Mouse (Mus musculus) intestine, embryonic 16.5 days (tissue): ENCODE measurements around the gene Lama1. TPM values are rescaled to one million over a fixed set of nuclear protein-coding genes. Genes with fewer than 3 reads are reported as not detected.
A peak's percentile ranks its signal among the peaks of the same experiment; 100 is the strongest.

Experiments used
- ATAC-seq: fragments of 200-750 bp; cut with Nextera tagmentation; 2 replicates; pipeline ENCODE4 v1.8.0; 2017; ENCODE audit warnings: moderate TSS enrichment, moderate library complexity
- H3K27ac ChIP-seq: fragments of 300-500 bp; sonication (generic); 2 replicates; pipeline ENCODE4 v1.5.1; 2014; ENCODE audit warnings: mild to moderate bottlenecking, low read length
- H3K27me3 ChIP-seq: fragments of 300-500 bp; sonication (generic); replicated peaks from 2 replicates; pipeline ENCODE4 v1.6.1; 2014; ENCODE audit warnings: low read length, control low read depth, mixed read lengths; ENCODE audit not compliant: control insufficient read depth, insufficient read depth
- H3K36me3 ChIP-seq: fragments of 300-500 bp; sonication (generic); 2 replicates; pipeline ENCODE4 v1.6.1; 2014; ENCODE audit warnings: low read length, control low read depth; ENCODE audit not compliant: control insufficient read depth, insufficient read depth
- H3K4me1 ChIP-seq: fragments of 300-500 bp; sonication (generic); 2 replicates; pipeline ENCODE4 v1.6.1; 2014; ENCODE audit warnings: low read length, control low read depth, mixed read lengths; ENCODE audit not compliant: control insufficient read depth, insufficient read depth
- H3K4me2 ChIP-seq: fragments of 300-500 bp; sonication (generic); 2 replicates; pipeline ENCODE4 v1.6.1; 2014; ENCODE audit warnings: low read depth, low read length, control low read depth
- H3K4me3 ChIP-seq: fragments of 300-500 bp; sonication (generic); 2 replicates; pipeline ENCODE4 v1.5.1; 2014; ENCODE audit warnings: mild to moderate bottlenecking, low read length
- H3K9ac ChIP-seq: fragments of 300-500 bp; sonication (generic); 2 replicates; pipeline ENCODE4 v1.6.1; 2014; ENCODE audit warnings: low read depth, low read length
- H3K9me3 ChIP-seq: fragments of 300-500 bp; sonication (generic); 2 replicates; pipeline ENCODE4 v1.6.1; 2016; ENCODE audit warnings: low read length, control low read depth; ENCODE audit not compliant: control insufficient read depth
- WGBS: fragments of 180-500 bp; shearing (Covaris S2); extraction: QIAGEN DNeasy Blood & Tissue Kit; methylation state at CpG from one replicate; pipeline ENCODE4 v1.1.7; 2014; 5-methylcytosine and 5-hydroxymethylcytosine counted together
- polyA plus RNA-seq: library from polyadenylated mRNA; unstranded; fragments of >200 nt; fragmentation: Nextera tagmentation; extraction: Ambion mirVana; gene quantifications from 2 replicates; pipeline ENCODE4 v1.2.1, GENCODE M21; 2015

Lama1 gene
- polyA plus RNA-seq, result 1.6 TPM in 2 replicates

DNA sequence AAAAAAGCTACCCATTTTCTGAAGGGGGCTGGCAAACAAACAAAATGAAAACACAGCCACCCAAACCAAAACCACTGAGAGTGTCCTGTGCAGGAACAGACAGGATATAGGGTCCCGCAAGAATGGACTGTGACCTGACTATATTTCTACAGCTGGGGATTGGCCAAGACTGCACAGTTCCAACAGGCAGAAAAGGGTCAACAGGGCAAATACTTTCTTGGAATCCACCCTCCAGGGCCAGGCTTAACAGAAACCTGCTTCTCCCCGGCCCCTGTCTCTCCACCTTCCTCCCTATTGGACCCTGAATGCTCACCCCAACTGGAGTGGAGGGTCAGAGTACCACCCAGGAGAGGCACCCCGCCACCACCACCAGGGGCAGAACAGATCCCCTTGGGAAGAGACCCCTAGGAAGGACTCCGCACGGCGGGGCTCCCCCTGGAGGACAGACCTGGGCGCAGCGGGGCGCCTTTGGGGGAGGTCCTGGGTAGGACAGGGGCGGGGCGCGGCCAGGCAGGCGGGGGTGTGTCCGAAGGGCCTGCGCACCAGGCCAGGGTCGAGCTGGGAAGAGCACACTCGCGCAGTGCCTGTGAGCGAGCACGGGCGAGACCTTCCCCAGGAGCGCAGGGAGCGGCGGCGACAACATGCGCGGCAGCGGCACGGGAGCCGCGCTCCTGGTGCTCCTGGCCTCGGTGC lies at the start of gene Lama1:
Gene Lama1 (plus strand): TSS at position 566 of the 693 bp plus-strand sequence.
- H3K27me3 ChIP-seq, result no peaks in the 10 kb centered on the region
- peak within 1 kb of the TSS; percentile 74 for H3K9ac ChIP-seq
- H3K4me2 ChIP-seq, result peak within 1 kb of the TSS; percentile 97
- H3K4me1 ChIP-seq, result peaks cover 25% of the 10 kb centered on the region
- 2% methylated on average over 31 of the region's 32 CpGs for WGBS
- peak within 1 kb of the TSS; percentile 79 for H3K4me3 ChIP-seq
- H3K9me3 ChIP-seq, result no peaks in the 10 kb centered on the region
- peak; percentile 98 for ATAC-seq
- H3K36me3 ChIP-seq, result no peaks in the 10 kb centered on the region
- H3K27ac ChIP-seq, result no peak within 1 kb of the TSS

GRCm38 (mm10) chr17:67651506-67651905 lies 45.6 kb upstream of the Lama1 start:
- no peak overlapping the region for H3K4me2 ChIP-seq
- no peaks in the 10 kb centered on the region for H3K9me3 ChIP-seq
- no peak overlapping the region for H3K9ac ChIP-seq
- 15% methylated on average over 4 of the region's 4 CpGs for WGBS
- H3K4me3 ChIP-seq, result no peak overlapping the region
- no peaks in the 10 kb centered on the region for H3K36me3 ChIP-seq
- no peaks in the 10 kb centered on the region for H3K4me1 ChIP-seq
- H3K27ac ChIP-seq, result no peak overlapping the region
- H3K27me3 ChIP-seq, result no peaks in the 10 kb centered on the region
- no peak for ATAC-seq

GRCm38 (mm10) chr17:67664299-67664698 lies 32.8 kb upstream of the Lama1 start:
- no peak for ATAC-seq
- WGBS, result 68% methylated on average over 3 of the region's 3 CpGs
- no peaks in the 10 kb centered on the region for H3K4me1 ChIP-seq

DNA sequence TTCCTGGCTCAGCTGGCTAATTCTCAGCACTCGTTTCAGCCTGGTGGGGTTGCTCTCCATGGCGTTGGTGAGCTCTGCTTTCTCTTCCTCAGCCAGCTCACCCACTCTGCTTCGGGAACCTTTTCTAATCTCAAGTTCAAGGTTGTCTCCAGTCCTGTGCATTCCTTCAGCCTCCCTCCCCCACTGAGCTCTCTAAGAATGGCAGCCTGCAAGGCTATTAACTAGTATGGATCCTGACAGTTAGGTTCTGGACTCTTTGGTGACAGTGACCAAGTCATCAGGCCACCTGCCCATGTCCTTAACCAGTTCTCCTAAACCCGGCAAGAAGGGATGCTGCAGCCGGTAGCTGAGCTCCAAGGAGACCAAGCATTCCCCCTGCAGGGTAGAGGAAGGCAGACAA lies 30.1 kb upstream of the Lama1 start:
- no peaks in the 10 kb centered on the region for H3K4me1 ChIP-seq
- no peak overlapping the region for H3K9ac ChIP-seq
- H3K4me2 ChIP-seq, result no peak overlapping the region
- no peak overlapping the region for H3K4me3 ChIP-seq
- no peak for ATAC-seq
- no peaks in the 10 kb centered on the region for H3K36me3 ChIP-seq
- H3K9me3 ChIP-seq, result no peaks in the 10 kb centered on the region
- H3K27me3 ChIP-seq, result no peaks in the 10 kb centered on the region
- WGBS, result 67% methylated on average over 5 of the region's 5 CpGs
- H3K27ac ChIP-seq, result no peak overlapping the region

More at GRCm38 (mm10) chr17:67664299-67664698, 32.8 kb upstream of the Lama1 start:
- Histone ChIP-seq H3K9ac (no peak overlapping the region), H3K27me3 (no peaks in the 10 kb centered on the region), H3K36me3 (no peaks in the 10 kb centered on the region), H3K4me2 (no peak overlapping the region), H3K4me3 (no peak overlapping the region), H3K9me3 (no peaks in the 10 kb centered on the region), H3K27ac (no peak overlapping the region)

DNA sequence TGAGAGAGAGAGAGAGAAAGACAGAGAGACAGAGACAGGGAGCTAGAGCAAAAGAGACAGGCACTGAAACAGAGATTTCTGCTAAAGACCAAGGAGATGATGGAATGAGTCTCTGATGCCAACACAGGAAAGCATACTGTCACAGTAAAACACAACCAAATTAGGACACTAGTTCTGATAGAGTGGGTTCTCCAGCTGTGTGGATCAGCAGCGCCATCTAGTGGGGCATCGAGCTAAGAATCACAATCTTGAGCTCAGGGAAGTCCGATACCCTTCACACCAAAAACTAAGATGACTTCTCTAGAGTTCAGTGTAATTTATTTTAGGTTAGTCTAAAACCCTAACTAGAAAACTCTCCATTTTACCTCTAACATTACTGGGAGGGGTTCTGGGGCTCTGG lies 29.1 kb upstream of the Lama1 start:
- ATAC-seq, result peak; percentile 52; the same call in 1 of the 2 replicates
- no peak overlapping the region for H3K4me2 ChIP-seq
- H3K9me3 ChIP-seq, result no peaks in the 10 kb centered on the region
- H3K4me3 ChIP-seq, result no peak overlapping the region
- H3K36me3 ChIP-seq, result no peaks in the 10 kb centered on the region
- no peak overlapping the region for H3K9ac ChIP-seq
- H3K27ac ChIP-seq, result no peak overlapping the region
- WGBS, result 17% methylated on average over 3 of the region's 3 CpGs
- H3K4me1 ChIP-seq, result no peaks in the 10 kb centered on the region
- H3K27me3 ChIP-seq, result no peaks in the 10 kb centered on the region

DNA sequence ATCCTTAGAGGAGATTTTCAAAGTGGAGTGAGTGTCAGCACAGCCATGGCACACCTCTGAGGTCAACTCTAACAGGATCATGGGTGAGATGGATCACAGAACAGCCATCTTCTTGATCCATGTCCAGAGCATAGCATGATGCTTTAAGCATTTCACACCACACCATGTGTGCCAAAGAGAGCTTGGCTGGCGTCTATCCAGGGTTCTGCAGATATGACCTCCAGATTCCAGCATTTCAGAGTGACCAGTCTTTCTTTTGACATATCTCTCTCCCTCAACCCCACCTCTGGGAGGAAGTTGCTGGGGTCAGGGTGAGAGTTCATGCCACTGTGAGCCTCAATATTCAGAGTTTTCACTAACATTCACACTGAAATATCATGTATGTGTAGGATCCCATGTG lies 18.5 kb upstream of the Lama1 start:
- no peak overlapping the region for H3K4me3 ChIP-seq
- no peak for ATAC-seq
- WGBS, result 82% methylated on average over 1 of the region's 1 CpGs

DNA sequence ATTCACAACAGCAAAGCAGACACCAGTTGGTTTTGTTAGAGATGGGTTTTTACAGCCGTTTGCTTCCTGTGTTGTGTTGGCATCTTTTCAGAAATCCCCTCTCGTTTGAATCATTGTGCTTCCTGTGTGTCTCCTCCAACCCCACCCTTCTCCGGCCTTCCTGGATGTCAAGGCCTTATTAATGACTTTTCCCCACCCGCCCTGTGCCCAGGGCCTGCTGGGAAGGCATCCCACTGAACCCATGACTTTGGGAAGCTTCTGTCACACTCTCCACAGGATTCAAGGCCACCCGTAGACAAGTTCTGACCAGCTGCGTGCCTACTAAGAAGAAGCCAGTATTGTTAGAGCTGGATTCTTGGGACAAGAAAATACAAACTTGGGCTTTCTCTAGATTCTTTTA lies 16.0 kb upstream of the Lama1 start:
- 64% methylated on average over 6 of the region's 6 CpGs for WGBS
- H3K4me3 ChIP-seq, result no peak overlapping the region
- ATAC-seq, result no peak

More for the DNA sequence above, 18.5 kb upstream of the Lama1 start:
- H3K27ac ChIP-seq, result no peak overlapping the region
- no peak overlapping the region for H3K4me2 ChIP-seq
- no peaks in the 10 kb centered on the region for H3K9me3 ChIP-seq
- no peaks in the 10 kb centered on the region for H3K27me3 ChIP-seq
- H3K36me3 ChIP-seq, result no peaks in the 10 kb centered on the region
- H3K4me1 ChIP-seq, result no peaks in the 10 kb centered on the region
- H3K9ac ChIP-seq, result no peak overlapping the region

DNA sequence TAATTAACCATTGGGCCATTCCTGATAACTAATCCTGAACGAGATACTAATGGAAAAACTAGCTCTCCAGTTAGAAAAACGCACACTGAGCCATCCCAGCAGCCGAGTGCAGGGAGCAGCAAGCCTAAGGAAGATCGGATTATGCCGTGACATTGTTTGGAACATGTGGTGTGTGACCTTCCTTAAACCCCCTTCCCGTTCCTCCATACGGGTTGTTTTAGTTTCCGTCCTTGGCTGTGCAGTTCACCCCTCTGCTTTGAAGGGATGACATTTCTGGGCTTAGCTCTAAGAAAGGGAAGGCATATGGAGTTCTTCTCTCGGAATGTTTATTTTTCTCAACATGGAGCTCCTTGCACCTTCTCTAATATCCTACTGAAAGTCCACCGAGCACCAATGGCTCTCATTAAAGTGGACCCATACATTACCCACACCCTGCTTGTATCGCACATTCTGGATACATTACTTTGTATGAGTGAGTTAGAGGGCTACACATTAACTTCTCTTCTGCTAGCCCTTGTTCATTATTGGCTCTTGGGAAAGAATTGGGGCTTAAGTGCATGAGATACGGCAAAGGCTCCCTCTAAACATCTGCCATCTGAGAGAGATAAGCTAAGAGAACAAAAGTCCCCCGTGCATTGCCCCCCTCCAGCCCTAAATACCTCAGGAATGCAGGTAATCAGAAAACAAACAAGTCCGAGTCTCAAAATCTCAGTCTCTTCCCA lies 11.9 kb upstream of the Lama1 start:
- no peak overlapping the region for H3K4me3 ChIP-seq
- H3K4me1 ChIP-seq, result peaks cover 10% of the 10 kb centered on the region; the same call in 1 of the 2 replicates
- H3K4me2 ChIP-seq, result peak overlapping the region; percentile 21
- ATAC-seq, result peak; percentile 72
- H3K36me3 ChIP-seq, result no peaks in the 10 kb centered on the region
- 28% methylated on average over 14 of the region's 14 CpGs for WGBS
- peak overlapping the region; percentile 4; the same call in 1 of the 2 replicates for H3K27ac ChIP-seq
- no peaks in the 10 kb centered on the region for H3K9me3 ChIP-seq
- no peaks in the 10 kb centered on the region for H3K27me3 ChIP-seq
- no peak overlapping the region for H3K9ac ChIP-seq

More for the DNA sequence above, 16.0 kb upstream of the Lama1 start:
- Histone ChIP-seq H3K9ac (no peak overlapping the region), H3K36me3 (no peaks in the 10 kb centered on the region), H3K4me2 (no peak overlapping the region), H3K4me1 (peaks cover 10% of the 10 kb centered on the region; the same call in 1 of the 2 replicates), H3K27me3 (no peaks in the 10 kb centered on the region), H3K9me3 (no peaks in the 10 kb centered on the region), H3K27ac (no peak overlapping the region)

DNA sequence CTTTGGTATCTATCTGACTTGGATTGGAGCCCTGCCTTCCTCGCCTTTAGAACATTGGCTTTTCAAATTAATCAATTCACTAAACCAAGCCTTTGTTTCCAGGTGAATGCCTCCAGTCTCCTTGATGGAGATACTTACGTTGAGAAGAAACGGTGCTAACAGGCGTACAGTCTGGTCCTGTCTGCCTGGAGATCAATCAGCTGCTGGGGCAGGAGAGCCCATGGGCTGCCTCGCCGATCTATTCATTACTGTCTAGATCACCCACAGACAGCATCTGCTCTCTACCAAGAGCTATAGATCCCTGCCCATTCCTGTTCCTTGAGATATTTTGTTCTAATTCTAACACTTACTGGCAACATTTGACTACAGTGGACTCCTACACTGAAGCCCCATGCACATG lies 9.6 kb upstream of the Lama1 start:
- no peak overlapping the region for H3K4me2 ChIP-seq
- H3K27ac ChIP-seq, result no peak overlapping the region
- no peak for ATAC-seq
- WGBS, result 76% methylated on average over 6 of the region's 6 CpGs
- H3K9me3 ChIP-seq, result no peaks in the 10 kb centered on the region
- no peak overlapping the region for H3K4me3 ChIP-seq
- peaks cover 14% of the 10 kb centered on the region for H3K4me1 ChIP-seq
- H3K36me3 ChIP-seq, result no peaks in the 10 kb centered on the region
- no peak overlapping the region for H3K9ac ChIP-seq
- H3K27me3 ChIP-seq, result no peaks in the 10 kb centered on the region
